In the genomic region with DNA sequence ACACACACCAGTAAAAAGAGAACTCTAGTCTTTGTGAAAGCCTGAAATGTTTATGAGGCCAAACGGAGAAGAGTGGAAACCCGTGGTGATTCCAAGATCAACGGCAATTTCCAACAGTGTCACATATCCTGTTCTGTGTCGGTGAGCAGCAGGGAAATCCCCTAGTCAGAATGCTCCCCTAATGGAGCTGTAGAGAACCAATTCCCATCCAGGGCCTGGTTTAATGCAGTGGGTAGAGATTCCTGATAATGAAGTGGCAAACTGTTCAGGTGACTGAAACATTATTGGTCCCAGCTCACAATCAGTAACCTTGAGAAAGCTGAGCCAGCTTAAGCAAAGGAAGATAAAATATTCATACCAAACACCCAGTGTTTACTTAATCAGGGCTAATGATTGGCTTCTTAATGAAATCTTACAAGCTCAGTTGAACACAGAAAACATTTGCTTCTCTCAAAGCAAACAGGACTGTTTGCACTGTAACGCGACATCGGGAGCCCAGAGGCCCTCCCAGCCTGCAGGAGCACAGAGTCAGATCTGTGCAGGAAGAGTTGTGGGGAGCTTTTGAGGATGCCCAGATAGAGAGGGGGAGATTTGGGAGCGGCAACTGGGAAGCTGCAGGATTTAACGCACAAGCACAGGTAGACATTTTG, we compare ENCODE assay signal across 15 mouse cellular contexts.
DNase-seq lines count a peak whose midpoint lies in the region; ATAC-seq and TF ChIP-seq lines count a peak whose summit lies in the region.
"Had no signal": no experiment of that assay in that cellular context is flagged by ENCODE, and none has a peak within 500 bp of the region (broad histone marks: within the 10 kb centered on the region; RNA-seq: fewer than 3 reads in every experiment).

No protein-coding gene starts in this region.

- H3K27ac ChIP-seq in liver, adult 2 months (replicated peaks; ENCODE audit: insufficient read depth, low read depth, low read length) = no peak overlapping the region
- H3K27ac ChIP-seq in hindbrain, embryonic 15.5 days (replicated peaks) = peak overlapping the region; percentile 23
- peak overlapping the region; percentile 55; the same call in 1 of the 2 replicates for H3K27ac ChIP-seq in neural tube, embryonic 14.5 days (ENCODE audit: low read depth, low read length)
- H3K27ac ChIP-seq: liver, embryonic 15.5 days had no signal

- no peaks in the 10 kb centered on the region for H3K79me2 ChIP-seq in liver, adult 2 months (ENCODE audit: control insufficient read depth, insufficient read depth, low read length)

- TF ChIP-seq CTCF in liver, adult 2 months (IDR thresholded peaks at IDR 0.05; ENCODE audit: low read depth, low read length) = no peak

- TF ChIP-seq POLR2A in liver, adult 2 months (IDR thresholded peaks at IDR 0.05; ENCODE audit: extremely low read depth, insufficient read depth, low read length) = no peak

- H3K4me1 ChIP-seq in liver, adult 2 months (ENCODE audit: control insufficient read depth, insufficient read depth, low read length) = peaks cover 7% of the 10 kb centered on the region
- no peaks in the 10 kb centered on the region for H3K4me1 ChIP-seq in hindbrain, embryonic 15.5 days (replicated peaks)
- H3K4me1 ChIP-seq in neural tube, embryonic 14.5 days (ENCODE audit: control insufficient read depth, insufficient read depth, low read length) = peaks cover 5% of the 10 kb centered on the region; the same call in 1 of the 2 replicates
- H3K4me1 ChIP-seq: liver, embryonic 15.5 days had no signal

- peak; percentile 74 for DNase-seq in heart, adult 11 months
- no peak for DNase-seq in heart, postnatal 10 days
- peak; percentile 71 for DNase-seq in liver, adult 2 months (ENCODE audit: extremely low read depth, low read depth, low spot score)
- no peak for DNase-seq in liver
- no peak for DNase-seq in adrenal gland, postnatal 14 days
- DNase-seq in spleen, postnatal 4 days (ENCODE audit: low spot score in 2 of 2) = no peak
- DNase-seq: adrenal gland, adult 8-10 months; cerebellum, adult 9-10 months; lung, postnatal 36 days; right cerebral cortex, postnatal 4 days had no signal

- intact Hi-C loops in heart, postnatal 10 days (cut with DNase I) = no loop called here

- H3K4me2 ChIP-seq in hindbrain, embryonic 15.5 days = no peak overlapping the region
- H3K4me2 ChIP-seq in neural tube, embryonic 14.5 days (ENCODE audit: low read depth, low read length) = no peak overlapping the region
- H3K4me2 ChIP-seq: heart, embryonic 11.5 days; liver, embryonic 15.5 days had no signal

- ATAC-seq in hindbrain, embryonic 15.5 days (ENCODE audit: low FRiP score, low read depth) = peak; percentile 54; the same call in 1 of the 2 replicates
- peak; percentile 56; the same call in 1 of the 2 replicates for ATAC-seq in neural tube, embryonic 14.5 days (ENCODE audit: low read depth)
- ATAC-seq: forebrain, embryonic 14.5 days had no signal

- 0 out of 2 replicates have a peak overlapping the region, but pooled peaks have one; percentile 14 for H3K9ac ChIP-seq in liver, adult 2 months (ENCODE audit: low read depth, low read length)
- no peak overlapping the region for H3K9ac ChIP-seq in hindbrain, embryonic 15.5 days
- no peak overlapping the region for H3K9ac ChIP-seq in neural tube, embryonic 14.5 days (replicated peaks; ENCODE audit: low read depth, low read length)
- H3K9ac ChIP-seq: liver, embryonic 15.5 days had no signal

- H3K27me3 ChIP-seq in liver, adult 2 months (ENCODE audit: control insufficient read depth, insufficient read depth, low read length) = no peaks in the 10 kb centered on the region
- H3K27me3 ChIP-seq in hindbrain, embryonic 15.5 days = no peaks in the 10 kb centered on the region
- H3K27me3 ChIP-seq in neural tube, embryonic 14.5 days (ENCODE audit: control insufficient read depth, insufficient read depth, low read length) = no peaks in the 10 kb centered on the region
- H3K27me3 ChIP-seq: liver, embryonic 15.5 days had no signal

- H3K4me3 ChIP-seq in liver, adult 2 months (ENCODE audit: insufficient read depth, low read depth, low read length) = no peak overlapping the region
- no peak overlapping the region for H3K4me3 ChIP-seq in hindbrain, embryonic 15.5 days
- H3K4me3 ChIP-seq in neural tube, embryonic 14.5 days (ENCODE audit: low read depth, low read length) = no peak overlapping the region
- H3K4me3 ChIP-seq: liver, embryonic 15.5 days had no signal

- 16% methylated on average over 9 of the region's 9 CpGs for WGBS in liver, adult 2 months
- 62% methylated on average over 9 of the region's 9 CpGs for WGBS in hindbrain, embryonic 15.5 days
- 65% methylated on average over 9 of the region's 9 CpGs for WGBS in neural tube, embryonic 14.5 days

- H3K9me3 ChIP-seq in hindbrain, embryonic 15.5 days = no peaks in the 10 kb centered on the region
- H3K9me3 ChIP-seq in neural tube, embryonic 14.5 days (ENCODE audit: control insufficient read depth, low read length) = no peaks in the 10 kb centered on the region
- H3K9me3 ChIP-seq: liver, embryonic 15.5 days had no signal

- no peaks in the 10 kb centered on the region for H3K36me3 ChIP-seq in liver, adult 2 months (ENCODE audit: control insufficient read depth, insufficient read depth, low read length)
- H3K36me3 ChIP-seq in hindbrain, embryonic 15.5 days = no peaks in the 10 kb centered on the region
- H3K36me3 ChIP-seq in neural tube, embryonic 14.5 days (ENCODE audit: control insufficient read depth, insufficient read depth, low read length) = no peaks in the 10 kb centered on the region
- H3K36me3 ChIP-seq: liver, embryonic 15.5 days had no signal

Comparison
In these comparisons a context has a peak if more than half of its experiments do, and no peak if none do; other contexts are left out.
1. DNase-seq: peak in heart, adult 11 months (single experiment) and liver, adult 2 months (single experiment); none in heart, postnatal 10 days (0 of 2), liver (single experiment), adrenal gland, postnatal 14 days (single experiment) and spleen, postnatal 4 days (0 of 2).